Mouse (Mus musculus) mouse embryonic stem cell (cell line): ENCODE data around the gene Afap1.

Experiments used
- in situ Hi-C, 2 experiments: fragments of 300-500 bp; cut with MboI; formaldehyde crosslinking; loops; 1 replicate in 1 of 2; 3 replicates in 1 of 2; pipeline ENCODE4 v1.14.3; 2019 to 2020; ENCODE audit warnings: low sequenced_read_pairs in 2 of 2, low pct_unique_long_range_greater_than_20kb in 1 of 2, mixed read lengths in 1 of 2; ENCODE audit not compliant: unreplicated experiment in 1 of 2

Gene Afap1

GRCm38 (mm10) chr5:36006106-36006505 is 113.0 kb downstream of the Afap1 start:
- in situ Hi-C loops, result no loop called here

GRCm38 (mm10) chr5:36006586-36006985 is 113.5 kb downstream of the Afap1 start:
- in situ Hi-C loops, result no loop called here

- in situ Hi-C loops, result no loop called here
These were observed 114.5 kb downstream of the Afap1 start for GRCm38 (mm10) chr5:36007649-36008048.

- in situ Hi-C loops, result no loop called here
These were observed 116.3 kb downstream of the Afap1 start for GRCm38 (mm10) chr5:36009405-36009804.

- in situ Hi-C loops, result no loop called here
These were observed 125.2 kb downstream of the Afap1 start for GRCm38 (mm10) chr5:36018366-36018765.

- in situ Hi-C loops, result no loop called here
These were observed 128.0 kb downstream of the Afap1 start for GRCm38 (mm10) chr5:36021091-36021490.

GRCm38 (mm10) chr5:36022361-36022760 is 129.2 kb downstream of the Afap1 start:
- in situ Hi-C loops, result no loop called here

- in situ Hi-C loops, result no loop called here
These were observed 131.0 kb downstream of the Afap1 start for GRCm38 (mm10) chr5:36024003-36024685.

- in situ Hi-C loops, result loop anchor here (25.0 kb wide), 1 partner anchor 387 kb away; no protein-coding TSS in a partner anchor
These were observed 132.0 kb downstream of the Afap1 start for GRCm38 (mm10) chr5:36025076-36025475.

GRCm38 (mm10) chr5:36033531-36034426 is 140.7 kb downstream of the Afap1 start:
- in situ Hi-C loops, result loop anchor here (25.0 kb wide), 1 partner anchor 379 kb away; no protein-coding TSS in a partner anchor

- in situ Hi-C loops, result loop anchor here (25.0 kb wide), 1 partner anchor 373 kb away; no protein-coding TSS in a partner anchor
These were observed 146.5 kb downstream of the Afap1 start for GRCm38 (mm10) chr5:36039596-36039995.

GRCm38 (mm10) chr5:36040398-36041235 is 147.5 kb downstream of the Afap1 start:
- in situ Hi-C loops, result loop anchor here (25.0 kb wide), 1 partner anchor 372 kb away; no protein-coding TSS in a partner anchor

GRCm38 (mm10) chr5:36041236-36041562 is 148.1 kb downstream of the Afap1 start:
- in situ Hi-C loops, result loop anchor here (25.0 kb wide), 1 partner anchor 371 kb away; no protein-coding TSS in a partner anchor

- in situ Hi-C loops, result loop anchor here (25.0 kb wide), 1 partner anchor 371 kb away; no protein-coding TSS in a partner anchor
These were observed 148.6 kb downstream of the Afap1 start for GRCm38 (mm10) chr5:36041756-36042155.

- in situ Hi-C loops, result loop anchor here (25.0 kb wide), 1 partner anchor 369 kb away; no protein-coding TSS in a partner anchor
These were observed 150.0 kb downstream of the Afap1 start for GRCm38 (mm10) chr5:36043154-36043553.
